ENCODE assay signal across 8 mouse cellular contexts in the genomic region with DNA sequence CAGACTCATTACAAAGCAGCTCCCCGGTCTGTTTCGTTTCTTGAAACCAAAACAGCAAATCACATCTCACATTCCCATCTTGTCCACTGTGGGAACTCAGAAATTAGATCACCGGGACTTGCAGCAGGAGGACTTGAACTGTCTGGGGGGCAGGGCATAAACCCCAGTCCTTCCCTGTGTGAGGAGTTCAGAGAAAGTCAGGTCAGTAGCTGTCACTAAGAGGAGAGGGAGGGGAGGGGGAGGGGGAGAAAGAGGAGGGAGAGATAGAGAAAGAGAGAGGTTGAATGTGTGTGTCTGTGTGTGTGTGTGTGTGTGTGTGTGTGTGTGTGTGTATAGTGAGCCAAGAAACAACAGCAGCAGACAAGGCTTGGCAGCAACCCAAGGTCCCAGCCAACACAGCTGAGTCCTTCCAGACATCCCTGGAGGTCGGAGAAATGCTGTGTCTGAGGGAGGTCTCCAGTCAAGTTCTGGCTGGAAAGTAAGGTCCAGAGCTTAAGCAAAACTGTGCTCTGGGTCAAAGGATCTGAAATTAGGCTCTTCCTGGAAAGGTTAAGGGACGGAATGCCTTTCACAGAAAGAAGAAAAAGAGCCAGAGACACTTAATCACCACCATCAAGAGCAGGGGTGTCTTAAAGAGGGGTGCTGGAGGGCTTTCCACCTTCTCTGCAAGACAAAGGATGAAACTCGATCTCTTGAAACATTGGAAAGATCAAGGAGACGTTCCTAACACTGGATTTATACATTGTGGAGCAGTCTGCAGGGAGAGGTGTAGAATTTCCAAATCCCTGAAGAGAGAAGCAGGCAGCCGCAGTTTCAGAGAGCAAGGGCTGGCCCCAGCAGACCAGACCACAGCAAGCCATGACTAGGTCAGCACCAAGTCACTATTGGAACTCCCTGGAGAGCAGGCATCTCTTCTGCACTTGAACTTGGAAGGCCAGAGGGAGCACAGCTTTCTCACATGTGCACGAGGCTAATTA. TPM values are rescaled to one million over a fixed set of nuclear protein-coding genes. Genes with fewer than 3 reads are reported as not detected.
DNase-seq lines count a peak whose midpoint lies in the region; ATAC-seq and TF ChIP-seq lines count a peak whose summit lies in the region.

No protein-coding gene starts in this region.

- peak; percentile 55 for DNase-seq in adrenal gland, adult 8-10 months
- DNase-seq in hindbrain, embryonic 11.5 days (ENCODE audit: low spot score): peak; percentile 47
- peak; percentile 87 for DNase-seq in limb, embryonic 14.5 days (ENCODE audit: low spot score)
- DNase-seq in thymus, postnatal 25 days: no peak

- H3K4me2 ChIP-seq in forebrain, embryonic 16.5 days (ENCODE audit: low read length): no peak overlapping the region
- H3K4me2 ChIP-seq in hindbrain, embryonic 11.5 days (replicated peaks; ENCODE audit: low read depth, low read length): no peak overlapping the region
- H3K4me2 ChIP-seq in limb, embryonic 14.5 days (replicated peaks; ENCODE audit: low read depth, low read length, severe bottlenecking): peak overlapping the region; percentile 18
- no peak overlapping the region for H3K4me2 ChIP-seq in neural tube, embryonic 15.5 days

- 12% methylated on average over 9 of the region's 9 CpGs for WGBS in forebrain, embryonic 16.5 days
- WGBS in hindbrain, embryonic 11.5 days: 37% methylated on average over 9 of the region's 9 CpGs
- 11% methylated on average over 9 of the region's 9 CpGs for WGBS in limb, embryonic 14.5 days
- WGBS in neural tube, embryonic 15.5 days: 29% methylated on average over 9 of the region's 9 CpGs

- H3K36me3 ChIP-seq in ES-Bruce4 (ENCODE audit: control insufficient read depth, insufficient read depth, low read length, poor library complexity, severe bottlenecking): no peaks in the 10 kb centered on the region
- no peaks in the 10 kb centered on the region for H3K36me3 ChIP-seq in forebrain, embryonic 16.5 days (ENCODE audit: control insufficient read depth, insufficient read depth)
- no peaks in the 10 kb centered on the region for H3K36me3 ChIP-seq in hindbrain, embryonic 11.5 days (ENCODE audit: control insufficient read depth, insufficient read depth, low read length)
- no peaks in the 10 kb centered on the region for H3K36me3 ChIP-seq in limb, embryonic 14.5 days (ENCODE audit: control insufficient read depth, insufficient read depth, low read length)
- H3K36me3 ChIP-seq in neural tube, embryonic 15.5 days: no peaks in the 10 kb centered on the region

- TF ChIP-seq CTCF in ES-Bruce4 (IDR thresholded peaks at IDR 0.05; ENCODE audit: low read depth, low read length): no peak

- peaks cover 3% of the 10 kb centered on the region for H3K4me1 ChIP-seq in ES-Bruce4 (ENCODE audit: control insufficient read depth, insufficient read depth, low read length)
- H3K4me1 ChIP-seq in forebrain, embryonic 16.5 days (replicated peaks; ENCODE audit: control insufficient read depth, insufficient read depth, low read length): peaks cover 12% of the 10 kb centered on the region
- no peaks in the 10 kb centered on the region for H3K4me1 ChIP-seq in hindbrain, embryonic 11.5 days (replicated peaks; ENCODE audit: control insufficient read depth, insufficient read depth, low read length)
- H3K4me1 ChIP-seq in limb, embryonic 14.5 days (ENCODE audit: control insufficient read depth, insufficient read depth, low read length): peaks cover 18% of the 10 kb centered on the region
- peaks cover 7% of the 10 kb centered on the region for H3K4me1 ChIP-seq in neural tube, embryonic 15.5 days

- H3K9me3 ChIP-seq in ES-Bruce4 (replicated peaks; ENCODE audit: control insufficient read depth, insufficient read depth, low read length, poor library complexity, severe bottlenecking): no peaks in the 10 kb centered on the region
- H3K9me3 ChIP-seq in forebrain, embryonic 16.5 days (ENCODE audit: control insufficient read depth, low read length): no peaks in the 10 kb centered on the region
- no peaks in the 10 kb centered on the region for H3K9me3 ChIP-seq in hindbrain, embryonic 11.5 days (ENCODE audit: control insufficient read depth, low read length)
- H3K9me3 ChIP-seq in limb, embryonic 14.5 days (ENCODE audit: control insufficient read depth, low read length): no peaks in the 10 kb centered on the region
- H3K9me3 ChIP-seq in neural tube, embryonic 15.5 days (replicated peaks): no peaks in the 10 kb centered on the region

- no peak for TF ChIP-seq POLR2A in ES-Bruce4 (IDR thresholded peaks at IDR 0.05; ENCODE audit: insufficient read depth, low read length)
- TF ChIP-seq POLR2A in limb, embryonic 14.5 days (IDR thresholded peaks at IDR 0.05; ENCODE audit: borderline replicate concordance, extremely low read depth, insufficient read depth, insufficient read length): no peak

- 0 out of 2 replicates have a peak, but pooled peaks have one; percentile 17 for TF ChIP-seq EP300 in ES-Bruce4 (IDR thresholded peaks at IDR 0.05; ENCODE audit: insufficient read depth, low read depth, low read length)

- peak overlapping the region; percentile 45; the same call in 1 of the 2 replicates for H3K27ac ChIP-seq in ES-Bruce4 (ENCODE audit: insufficient read depth, low read length)
- peak overlapping the region; percentile 16; the same call in 1 of the 2 replicates for H3K27ac ChIP-seq in forebrain, embryonic 16.5 days (ENCODE audit: low read length)
- H3K27ac ChIP-seq in hindbrain, embryonic 11.5 days (ENCODE audit: low read depth, low read length): no peak overlapping the region
- H3K27ac ChIP-seq in limb, embryonic 14.5 days (replicated peaks; ENCODE audit: low read depth, low read length): peak overlapping the region; percentile 67
- peak overlapping the region; percentile 60 for H3K27ac ChIP-seq in neural tube, embryonic 15.5 days (replicated peaks)

- peak; percentile 72 for ATAC-seq in forebrain, embryonic 16.5 days
- peak; percentile 61; the same call in 1 of the 2 replicates for ATAC-seq in hindbrain, embryonic 11.5 days (ENCODE audit: low FRiP score)
- peak; percentile 89 for ATAC-seq in limb, embryonic 14.5 days (ENCODE audit: low FRiP score, low read depth)
- peak; percentile 61 for ATAC-seq in neural tube, embryonic 15.5 days (ENCODE audit: low FRiP score)
- no peak for ATAC-seq in frontal cortex, adult (ENCODE audit: low TSS enrichment)

- no peak overlapping the region for H3K9ac ChIP-seq in ES-Bruce4 (ENCODE audit: low read depth, poor library complexity, severe bottlenecking)
- no peak overlapping the region for H3K9ac ChIP-seq in forebrain, embryonic 16.5 days (replicated peaks; ENCODE audit: low read depth, low read length)
- no peak overlapping the region for H3K9ac ChIP-seq in hindbrain, embryonic 11.5 days (ENCODE audit: low read depth, low read length)
- H3K9ac ChIP-seq in limb, embryonic 14.5 days (ENCODE audit: low read depth, low read length, severe bottlenecking): no peak overlapping the region
- no peak overlapping the region for H3K9ac ChIP-seq in neural tube, embryonic 15.5 days (replicated peaks)

- no peak overlapping the region for H3K4me3 ChIP-seq in ES-Bruce4 (ENCODE audit: low read depth, low read length)
- H3K4me3 ChIP-seq in forebrain, embryonic 16.5 days (replicated peaks; ENCODE audit: low read length): no peak overlapping the region
- no peak overlapping the region for H3K4me3 ChIP-seq in hindbrain, embryonic 11.5 days (ENCODE audit: low read depth, low read length)
- no peak overlapping the region for H3K4me3 ChIP-seq in limb, embryonic 14.5 days (replicated peaks; ENCODE audit: low read length)
- no peak overlapping the region for H3K4me3 ChIP-seq in neural tube, embryonic 15.5 days (replicated peaks)

- H3K27me3 ChIP-seq in ES-Bruce4 (ENCODE audit: control insufficient read depth, insufficient read depth, low read length, poor library complexity, severe bottlenecking): no peaks in the 10 kb centered on the region
- no peaks in the 10 kb centered on the region for H3K27me3 ChIP-seq in forebrain, embryonic 16.5 days (replicated peaks; ENCODE audit: control insufficient read depth, insufficient read depth, low read length)
- no peaks in the 10 kb centered on the region for H3K27me3 ChIP-seq in hindbrain, embryonic 11.5 days (ENCODE audit: control insufficient read depth, insufficient read depth, low read length)
- no peaks in the 10 kb centered on the region for H3K27me3 ChIP-seq in limb, embryonic 14.5 days (ENCODE audit: control insufficient read depth, insufficient read depth, low read length)
- no peaks in the 10 kb centered on the region for H3K27me3 ChIP-seq in neural tube, embryonic 15.5 days (replicated peaks)

RNA-seq across cellular contexts. Expression of gene Bach2, which starts 42.4 kb away (rescaled TPM):
- polyA plus RNA-seq in ES-Bruce4 (2011; ENCODE audit: insufficient read depth, insufficient read length, low read depth, missing spikeins): 14.2 and 18.7 TPM in 2 replicates
- total RNA-seq in adrenal gland, adult 8-10 months (2022): 1 to 10 TPM; 2.8 to 3.3 (median 3.0) TPM
- polyA plus RNA-seq in forebrain, embryonic 16.5 days (2015; fragmentation: Nextera tagmentation; extraction: Ambion mirVana): 32.7 and 33.3 TPM in 2 replicates
- 23.8 and 23.9 TPM in 2 replicates for polyA plus RNA-seq in hindbrain, embryonic 11.5 days (2014; fragmentation: Nextera tagmentation; extraction: Ambion mirVana)
- polyA plus RNA-seq in limb, embryonic 14.5 days (2012; rRNA removed): 6.0 and 7.5 TPM in 2 replicates
- 9.6 and 11.0 TPM in 2 replicates for polyA plus RNA-seq in limb, embryonic 14.5 days (2014; fragmentation: Nextera tagmentation; extraction: Ambion mirVana)
- 19.0 and 24.3 TPM in 2 replicates for polyA plus RNA-seq in neural tube, embryonic 15.5 days (2015; fragmentation: Nextera tagmentation; extraction: Ambion mirVana)
